Mouse (Mus musculus) testis, postnatal 14 days (tissue): ENCODE results near the gene Pigv.
A peak's percentile ranks its signal among the peaks of the same experiment; 100 is the strongest.
"Not testable (repeated sequence)": the region's sequence is repeated elsewhere in the genome, so short reads cannot be mapped to it uniquely, and the experiment has no call there.

ENCODE experiments used
- DNase-seq: peaks from one replicate; pipeline ENCODE4 v3.0.0; 2021; ENCODE audit warnings: low spot score

The Pigv gene

GRCm38 (mm10) chr4:133672845-133673647, 599 bp upstream of the Pigv start:
- peak; percentile 62 for DNase-seq

- peak; percentile 78 for DNase-seq
These were observed 1.1 kb downstream of the Pigv start for GRCm38 (mm10) chr4:133671184-133671880.

GRCm38 (mm10) chr4:133669652-133670210, 2.7 kb downstream of the Pigv start:
- DNase-seq = no peak

GRCm38 (mm10) chr4:133668537-133668936, 3.9 kb downstream of the Pigv start:
- DNase-seq = no peak

GRCm38 (mm10) chr4:133666199-133666598, 6.2 kb downstream of the Pigv start:
- no peak for DNase-seq

GRCm38 (mm10) chr4:133665118-133665517, 7.3 kb downstream of the Pigv start:
- no peak for DNase-seq

- DNase-seq = no peak
These were observed 9.5 kb downstream of the Pigv start for GRCm38 (mm10) chr4:133662945-133663344.

- DNase-seq = no peak
These were observed 10.0 kb downstream of the Pigv start for GRCm38 (mm10) chr4:133662421-133662820.

- DNase-seq = peak; percentile 82
These were observed 12.0 kb downstream of the Pigv start for GRCm38 (mm10) chr4:133660193-133661155.

- DNase-seq = no peak
These were observed 12.8 kb downstream of the Pigv start for GRCm38 (mm10) chr4:133659497-133660192.

- DNase-seq = no peak
These were observed 13.7 kb downstream of the Pigv start for GRCm38 (mm10) chr4:133658729-133659128.

GRCm38 (mm10) chr4:133657829-133658458, 14.5 kb downstream of the Pigv start:
- no peak for DNase-seq

GRCm38 (mm10) chr4:133656997-133657396, 15.4 kb downstream of the Pigv start:
- DNase-seq = no peak

GRCm38 (mm10) chr4:133656294-133656693, 16.2 kb downstream of the Pigv start:
- DNase-seq = no peak

- DNase-seq = not testable (repeated sequence)
These were observed 18.4 kb downstream of the Pigv start for GRCm38 (mm10) chr4:133654070-133654469.

- DNase-seq = no peak
These were observed 19.7 kb downstream of the Pigv start for GRCm38 (mm10) chr4:133652746-133653145.

GRCm38 (mm10) chr4:133651986-133652385, 20.5 kb downstream of the Pigv start:
- DNase-seq = no peak

- no peak for DNase-seq
These were observed 21.0 kb downstream of the Pigv start for GRCm38 (mm10) chr4:133651445-133651844.

GRCm38 (mm10) chr4:133649989-133650699, 22.3 kb downstream of the Pigv start, which contains the start of gene Zdhhc18:
Gene Zdhhc18 (minus strand): TSS chr4:133650154.
- DNase-seq = no peak

GRCm38 (mm10) chr4:133649464-133649863, 23.0 kb downstream of the Pigv start:
- DNase-seq = not testable (repeated sequence)
